Mouse (Mus musculus) adrenal gland, adult 18-20 months (tissue): Measurements from ENCODE around the gene Mfsd1. TPM values are rescaled to one million over a fixed set of nuclear protein-coding genes. Genes with fewer than 3 reads are reported as not detected.

ENCODE experiments used
- DNase-seq, 2 experiments: peaks; one replicate each; pipeline ENCODE4 v3.0.0; 2021 to 2022; ENCODE audit warnings: low spot score in 2 of 2
- total RNA-seq, 2 experiments: library from RNA; stranded (reverse); gene quantifications; 1 replicate in 1 of 2; 2 replicates in 1 of 2; pipeline ENCODE4 v1.2.3; 2021

Gene Mfsd1
- total RNA-seq, 2 experiments from 2014 or later: 55.5 to 66.2 TPM

DNA sequence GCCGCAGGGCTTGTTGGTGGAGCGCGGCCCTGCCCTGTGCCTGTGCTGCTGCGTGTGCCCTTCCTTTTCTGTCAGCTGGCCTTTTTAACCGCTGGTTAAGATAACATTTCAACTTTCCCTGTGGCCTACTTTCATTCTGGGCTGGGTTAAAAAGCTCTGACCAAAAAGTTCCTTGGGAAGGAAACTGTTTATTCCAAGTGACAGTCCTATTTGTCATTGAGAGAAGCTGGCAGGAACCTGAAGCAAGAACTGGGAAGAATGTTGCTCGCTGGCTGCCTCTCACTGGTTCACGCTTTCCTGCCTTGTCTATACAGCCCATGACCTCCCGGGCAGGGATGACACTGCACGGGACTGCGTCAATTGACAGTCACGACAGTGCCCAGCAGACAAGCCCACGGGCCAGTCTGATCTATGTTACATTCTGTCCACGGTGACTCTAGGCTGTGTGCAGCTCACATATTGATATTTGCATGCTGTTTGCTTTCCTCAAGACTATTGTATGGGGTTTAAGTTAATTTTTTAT is 19.1 kb downstream of the Mfsd1 start:
- no peak for DNase-seq

DNA sequence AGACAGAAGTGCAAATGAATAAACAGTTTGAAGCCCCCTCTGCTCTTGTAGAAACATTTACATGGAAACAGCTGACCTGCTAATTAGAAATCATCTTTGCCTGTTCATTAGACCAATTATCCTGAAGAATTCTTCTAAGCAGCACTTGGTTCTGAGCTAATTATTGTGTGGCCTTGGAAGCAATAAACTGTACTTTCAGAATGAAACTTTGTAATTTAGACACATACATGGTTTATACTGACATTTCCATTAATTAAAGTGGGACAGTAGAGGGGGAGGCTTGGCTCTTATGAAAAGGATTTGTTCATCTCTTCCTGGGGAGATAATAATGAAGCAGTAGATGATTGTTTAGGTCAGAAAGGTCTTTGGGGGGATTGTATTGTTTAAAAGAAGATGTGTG is 35.7 kb downstream of the Mfsd1 start:
- DNase-seq: no peak

DNA sequence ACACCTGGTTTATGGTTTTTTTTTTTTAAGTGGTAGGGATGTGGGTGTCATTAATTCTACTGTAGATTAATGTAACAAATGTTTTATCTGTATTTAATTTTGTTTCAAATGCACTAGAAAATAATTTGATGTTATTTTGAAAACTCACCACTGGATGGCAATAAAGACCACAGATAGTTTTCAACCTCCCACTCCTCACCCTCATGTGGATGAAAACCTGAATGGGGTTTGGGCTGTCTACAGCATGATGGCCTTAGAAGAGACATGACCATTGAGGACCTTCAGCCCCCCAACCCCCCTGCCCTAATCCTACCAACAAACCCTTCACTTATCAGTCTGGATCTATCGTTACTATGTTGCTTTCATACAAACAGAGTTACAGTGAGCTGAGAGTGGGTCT is 42.1 kb downstream of the Mfsd1 start:
- no peak for DNase-seq

DNA sequence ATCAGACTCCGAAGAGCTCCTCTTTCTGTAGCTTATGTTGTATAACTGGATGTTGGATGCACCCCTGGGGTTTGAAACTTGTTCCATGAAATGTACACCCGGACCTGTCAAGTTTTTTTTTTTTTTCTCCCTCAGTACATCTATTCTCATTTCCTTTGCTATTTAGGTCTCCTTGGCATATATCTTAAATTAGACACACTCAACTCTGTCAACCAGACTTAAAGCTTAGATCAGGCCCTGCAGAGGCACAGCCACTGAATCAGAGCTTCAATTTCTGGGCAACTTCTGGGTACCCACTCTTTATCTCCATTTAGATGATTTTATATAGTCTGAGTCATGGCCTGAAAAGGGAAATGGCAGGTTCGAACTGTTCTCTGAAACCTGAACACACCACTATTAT is 60.6 kb downstream of the Mfsd1 start:
- no peak for DNase-seq

DNA sequence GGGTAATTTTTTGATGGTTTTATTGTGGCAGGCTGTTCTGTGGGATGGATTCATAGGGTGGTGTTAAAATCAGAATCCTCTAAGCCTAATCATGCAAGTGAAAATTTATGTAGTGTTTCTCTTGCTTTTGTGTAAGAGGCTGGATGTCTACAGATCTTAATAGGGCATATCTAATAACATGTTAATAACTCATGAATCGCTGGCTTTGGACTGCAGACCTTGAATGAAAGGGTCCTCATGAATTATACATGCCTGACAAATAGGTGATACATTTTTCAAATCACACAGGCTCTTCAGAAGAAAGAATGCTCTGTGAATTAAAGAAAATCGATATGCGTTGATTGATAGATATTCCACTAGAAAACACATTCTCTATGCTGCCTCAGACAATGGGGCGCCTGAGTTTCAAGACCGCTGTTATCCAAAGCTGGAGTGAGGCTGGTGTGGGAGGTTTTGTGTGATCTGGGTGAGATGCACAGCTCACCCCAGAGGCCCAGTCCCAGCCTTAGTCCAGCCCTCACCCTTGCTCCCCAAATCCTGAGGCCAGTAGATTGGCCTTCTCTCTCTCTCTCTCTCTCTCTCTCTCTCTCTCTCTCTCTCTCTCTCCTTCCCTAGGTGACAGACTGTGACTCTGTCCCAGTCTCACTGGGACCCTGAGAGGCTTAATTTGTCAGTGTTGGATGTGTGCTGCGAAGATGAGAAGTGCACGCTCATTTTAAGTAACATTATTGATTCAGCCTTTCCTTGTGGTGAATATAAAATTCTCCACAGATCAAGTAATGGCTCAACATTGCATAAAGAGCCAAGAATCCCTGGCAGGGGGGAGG is 63.3 kb downstream of the Mfsd1 start:
- no peak for DNase-seq

Other genes starting within 250 kb of the Mfsd1 start
- gene Mlf1, start 208.6 kb upstream of the Mfsd1 start, total RNA-seq: 1 to 10 TPM; 2.0 to 2.1 TPM
- gene Gm17402, start 207.6 kb upstream of the Mfsd1 start, total RNA-seq: not detected
- gene Gfm1, start 152.6 kb upstream of the Mfsd1 start, total RNA-seq: 100 to 1,000 TPM; 111 to 121 TPM
- 10 to 100 TPM in 1 of 2 experiments, 1 to 10 TPM in 1; 6.9 to 10.4 TPM for gene Lxn, start 118.8 kb upstream of the Mfsd1 start, total RNA-seq
- gene Rarres1, start 67.2 kb upstream of the Mfsd1 start, total RNA-seq: under 1 TPM; 0.23 to 0.83 TPM